Mouse (Mus musculus) lung, adult 2 months (tissue): ENCODE data around the gene Cacna2d3. TPM values are rescaled to one million over a fixed set of nuclear protein-coding genes. Genes with fewer than 3 reads are reported as not detected.

Experiments used
- DNase-seq: peaks from one replicate; pipeline ENCODE4 v3.0.0; 2022
- H3K4me1 ChIP-seq: fragments of 200-500 bp; 2 replicates; pipeline ENCODE4 v1.6.1; 2011; ENCODE audit warnings: low read length; ENCODE audit not compliant: control insufficient read depth, insufficient read depth
- H3K4me3 ChIP-seq: fragments of 200-500 bp; replicated peaks from 2 replicates; pipeline ENCODE3; 2011; ENCODE audit warnings: low read depth, mild to moderate bottlenecking, control low read depth, low read length; ENCODE audit errors: extremely low read depth
- CTCF ChIP-seq: fragments of 200-500 bp; IDR thresholded peaks from 2 replicates; pipeline ENCODE4 v1.5.1; 2011; ENCODE audit warnings: mild to moderate bottlenecking, low read length, control low read depth; ENCODE audit not compliant: insufficient read depth
- POLR2A ChIP-seq: fragments of 200-500 bp; IDR thresholded peaks from 2 replicates; pipeline ENCODE4 v1.6.1; 2011; ENCODE audit warnings: low read depth, mild to moderate bottlenecking, control low read depth, low read length, borderline replicate concordance; ENCODE audit errors: extremely low read depth
- WGBS: fragments of 180-500 bp; shearing (Covaris S2); methylation state at CpG from one replicate; pipeline ENCODE4 v1.1.7; 2018; 5-methylcytosine and 5-hydroxymethylcytosine counted together
- polyA plus RNA-seq: library from polyadenylated mRNA; depleted of rRNA; stranded (reverse); fragments of >200 nt; gene quantifications from 2 replicates; pipeline ENCODE4 v1.2.3, GENCODE M21; 2012

Cacna2d3 gene
- polyA plus RNA-seq, 1 experiment = 0.38 TPM

- Histone ChIP-seq H3K4me1 (no peaks in the 10 kb centered on the region), H3K4me3 (no peak overlapping the region)
- no peak for TF ChIP-seq CTCF
- TF ChIP-seq POLR2A = no peak
- 71% methylated on average over 3 of the region's 3 CpGs for WGBS
- no peak for DNase-seq
Observed at GRCm38 (mm10) chr14:29712621-29713020, 9.0 kb downstream of the Cacna2d3 start.

- DNase-seq = no peak
- no peaks in the 10 kb centered on the region for H3K4me1 ChIP-seq
- no peak overlapping the region for H3K4me3 ChIP-seq
- TF ChIP-seq POLR2A = no peak
- TF ChIP-seq CTCF = no peak
- 39% methylated on average over 18 of the region's 18 CpGs for WGBS
Observed at GRCm38 (mm10) chr14:29707561-29708335, 13.9 kb downstream of the Cacna2d3 start.

DNA sequence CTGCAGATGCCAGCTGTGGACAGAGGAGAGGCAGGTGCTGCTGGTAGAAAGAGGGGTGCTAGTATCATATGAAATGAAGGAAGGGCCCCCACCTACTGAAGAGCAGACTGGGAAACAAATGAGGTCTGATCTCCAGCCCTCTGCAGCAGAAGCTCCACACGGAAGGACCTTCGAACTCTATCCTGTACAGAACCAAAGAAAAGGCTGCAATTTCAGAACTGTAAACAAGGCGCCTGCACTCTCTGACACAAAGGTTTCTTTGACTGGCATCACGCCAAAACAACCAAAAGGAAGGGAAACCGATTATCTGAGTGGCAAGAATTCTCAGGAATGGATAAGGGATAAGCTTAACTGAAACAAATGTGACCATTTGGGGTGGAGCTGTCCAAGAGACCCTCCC is 18.9 kb downstream of the Cacna2d3 start:
- Histone ChIP-seq H3K4me3 (no peak overlapping the region), H3K4me1 (no peaks in the 10 kb centered on the region)
- TF ChIP-seq CTCF (no peak), POLR2A (no peak)
- 30% methylated on average over 5 of the region's 5 CpGs for WGBS
- no peak for DNase-seq

DNA sequence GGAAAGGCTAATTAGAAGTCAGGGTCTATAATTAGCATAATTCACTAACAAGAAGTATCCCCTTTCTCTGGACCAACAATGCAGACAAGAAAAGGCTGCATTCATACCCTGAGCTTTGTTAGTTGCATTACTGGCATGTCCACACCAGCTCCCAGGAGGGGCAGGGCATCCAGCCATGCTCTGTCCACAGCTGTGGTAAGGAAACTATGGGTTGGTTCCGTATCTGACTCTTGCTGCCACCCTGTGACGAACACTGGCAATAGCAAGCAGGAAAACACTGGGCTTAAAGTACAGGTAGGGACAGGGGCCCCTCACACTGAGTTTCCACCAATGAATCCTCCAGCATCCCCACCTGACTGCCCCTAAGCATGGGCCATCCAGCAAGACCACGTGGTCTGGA is 25.5 kb downstream of the Cacna2d3 start:
- TF ChIP-seq CTCF = peak; percentile 21; the same call in 1 of the 2 replicates
- TF ChIP-seq POLR2A = no peak
- no peak for DNase-seq
- WGBS = 7% methylated on average over 3 of the region's 3 CpGs
- no peak overlapping the region for H3K4me3 ChIP-seq
- H3K4me1 ChIP-seq = no peaks in the 10 kb centered on the region

GRCm38 (mm10) chr14:29672436-29673050 is 49.1 kb downstream of the Cacna2d3 start:
- WGBS = 9% methylated on average over 1 of the region's 1 CpGs
- no peaks in the 10 kb centered on the region for H3K4me1 ChIP-seq
- TF ChIP-seq POLR2A (no peak), CTCF (no peak)
- no peak overlapping the region for H3K4me3 ChIP-seq
- DNase-seq = peak; percentile 8

DNA sequence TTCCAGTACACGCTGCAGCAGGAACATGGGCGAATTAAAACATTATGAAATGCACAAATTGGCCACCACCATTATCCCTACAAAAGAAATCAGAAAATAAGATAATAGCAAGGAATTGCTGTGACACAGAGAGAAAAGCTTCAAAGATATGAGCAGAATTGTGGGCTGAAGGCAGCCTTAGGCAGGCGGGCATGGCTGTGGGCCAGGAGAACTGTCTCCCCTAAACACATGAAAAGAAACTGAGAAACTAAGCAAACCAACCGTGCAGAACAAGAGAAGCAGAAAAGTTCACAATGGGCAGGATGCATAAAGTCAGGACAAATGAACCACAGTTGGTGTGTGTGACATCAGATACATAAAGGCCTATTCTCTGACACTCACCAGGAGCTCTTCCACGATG is 51.8 kb downstream of the Cacna2d3 start:
- Histone ChIP-seq H3K4me1 (no peaks in the 10 kb centered on the region), H3K4me3 (no peak overlapping the region)
- TF ChIP-seq POLR2A (no peak), CTCF (no peak)
- 64% methylated on average over 5 of the region's 5 CpGs for WGBS
- DNase-seq = no peak

DNA sequence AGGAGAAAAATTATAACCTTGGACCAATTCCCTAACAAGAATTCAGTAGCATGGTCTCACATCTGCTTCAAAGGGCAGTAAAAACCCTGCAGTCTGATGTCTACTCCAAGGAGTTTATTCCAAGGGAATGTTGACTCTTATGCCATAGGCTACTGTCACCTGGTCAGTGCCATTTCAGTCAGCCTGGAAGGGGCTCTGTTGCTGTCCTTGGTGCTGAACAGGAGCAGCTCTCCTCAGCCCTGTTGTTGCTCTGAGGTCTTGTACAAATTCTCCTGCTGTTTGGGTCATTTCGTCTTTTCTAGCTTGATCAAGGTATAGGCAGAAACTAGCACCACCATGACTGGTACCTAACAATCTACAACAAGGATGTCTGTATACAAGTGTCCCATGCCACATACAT is 64.7 kb downstream of the Cacna2d3 start:
- TF ChIP-seq POLR2A (no peak), CTCF (no peak)
- 26% methylated on average over 1 of the region's 1 CpGs for WGBS
- DNase-seq = no peak
- Histone ChIP-seq H3K4me3 (no peak overlapping the region), H3K4me1 (no peaks in the 10 kb centered on the region)

- DNase-seq = no peak
- TF ChIP-seq POLR2A (no peak), CTCF (no peak)
- WGBS = 73% methylated on average over 5 of the region's 5 CpGs
- H3K4me3 ChIP-seq = no peak overlapping the region
- H3K4me1 ChIP-seq = no peaks in the 10 kb centered on the region
Observed at GRCm38 (mm10) chr14:29650591-29650990, 71.1 kb downstream of the Cacna2d3 start.

GRCm38 (mm10) chr14:29648721-29649120 is 72.9 kb downstream of the Cacna2d3 start:
- 69% methylated on average over 6 of the region's 6 CpGs for WGBS
- no peak for TF ChIP-seq POLR2A
- DNase-seq = no peak
- H3K4me3 ChIP-seq = no peak overlapping the region
- H3K4me1 ChIP-seq = no peaks in the 10 kb centered on the region

GRCm38 (mm10) chr14:29645421-29645820 is 76.2 kb downstream of the Cacna2d3 start:
- H3K4me1 ChIP-seq = no peaks in the 10 kb centered on the region

DNA sequence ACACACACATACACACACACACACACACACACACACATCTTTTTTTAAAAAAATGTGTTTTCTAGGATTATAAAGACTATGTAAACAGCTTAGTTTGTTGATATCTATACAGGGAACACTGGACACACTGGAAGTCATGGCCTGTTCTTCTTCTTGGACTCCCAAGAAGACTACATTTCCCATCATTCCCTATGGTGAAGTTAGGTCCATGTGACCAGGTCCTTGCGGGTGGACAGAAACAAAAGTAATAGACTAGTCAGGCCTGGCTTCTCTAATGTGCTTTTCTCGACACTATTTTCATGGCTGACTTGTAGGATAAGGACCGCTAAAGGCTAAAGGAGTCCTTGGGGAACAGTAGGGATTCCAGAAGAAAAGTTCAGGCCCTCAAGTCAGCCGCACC is 78.4 kb downstream of the Cacna2d3 start:
- 72% methylated on average over 4 of the region's 4 CpGs for WGBS
- no peak for TF ChIP-seq CTCF
- TF ChIP-seq POLR2A = no peak
- no peak overlapping the region for H3K4me3 ChIP-seq
- DNase-seq = no peak
- H3K4me1 ChIP-seq = no peaks in the 10 kb centered on the region

More at GRCm38 (mm10) chr14:29645421-29645820, 76.2 kb downstream of the Cacna2d3 start:
- WGBS = 71% methylated on average over 11 of the region's 11 CpGs
- H3K4me3 ChIP-seq = no peak overlapping the region
- no peak for TF ChIP-seq CTCF
- no peak for TF ChIP-seq POLR2A
- DNase-seq = no peak
